Mouse (Mus musculus): ENCODE measurements at regions not wholly inside any gene's neighbourhood (a gene's known extent, or its start where the extent isn't known, plus 50 kb on each side); places are given as distances from the start of the nearest gene placed in this dataset.

DNA sequence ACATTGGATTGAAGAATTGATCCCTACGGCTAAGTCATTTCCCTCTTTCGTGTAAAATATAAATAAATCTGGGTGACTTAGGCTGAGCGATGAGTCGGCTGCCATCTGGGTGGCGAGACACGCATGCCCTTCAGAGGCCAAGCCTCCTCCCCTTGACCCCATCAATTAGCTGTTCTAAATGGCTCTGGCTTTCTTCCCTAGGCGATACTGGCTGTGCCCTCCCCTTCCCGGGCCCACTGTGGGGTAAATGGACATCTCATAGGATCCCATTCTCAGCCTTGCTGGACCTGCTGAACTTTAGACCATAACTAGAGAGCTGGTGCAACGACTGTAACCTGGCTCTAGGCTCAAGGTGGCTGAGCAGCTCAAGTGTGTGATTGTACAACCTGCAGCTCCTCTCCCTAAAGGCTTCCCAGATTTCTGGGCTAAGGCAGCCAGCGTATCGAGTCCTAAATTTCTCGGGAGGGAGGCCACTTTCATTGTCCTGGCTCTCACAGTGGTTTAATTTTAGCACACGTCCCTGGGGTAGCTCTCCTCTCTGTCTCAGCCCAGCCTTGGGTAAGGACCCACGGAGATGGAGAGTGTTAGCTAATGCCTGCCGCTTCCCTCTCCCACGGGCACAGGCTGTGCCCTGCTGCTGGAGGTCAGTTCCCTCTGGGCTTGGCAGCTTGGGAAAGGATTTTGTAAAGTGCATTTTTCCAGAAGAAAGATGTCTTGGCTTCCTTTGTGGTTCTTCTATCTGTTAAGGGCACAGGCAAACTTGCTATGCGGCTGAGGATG lies 80.7 kb upstream of the Zc3h12a start:
- DNase-seq (ENCODE audit: extremely low spot score, low spot score), result no peak

DNA sequence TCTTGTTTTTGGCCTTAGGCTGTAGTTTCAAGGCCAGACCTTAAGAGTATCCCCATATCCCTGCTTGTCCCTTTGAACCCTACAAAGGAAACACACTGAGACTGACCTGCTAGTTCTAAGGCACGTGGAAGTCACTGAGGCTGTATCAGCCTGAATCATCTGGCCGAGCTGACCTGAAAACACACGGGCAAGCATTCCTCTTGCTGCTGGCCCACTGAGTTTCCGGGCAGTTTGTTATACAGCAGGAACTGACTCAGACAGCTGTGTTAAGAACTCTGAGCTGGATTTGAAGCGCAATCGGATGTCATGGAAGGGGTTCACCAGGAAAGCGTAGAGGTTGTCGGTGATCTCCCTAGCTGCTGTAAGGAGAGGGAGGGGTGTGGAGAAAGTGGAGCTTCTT lies 75.9 kb upstream of the Zc3h12a start:
- DNase-seq (ENCODE audit: extremely low spot score, low spot score), result no peak

DNA sequence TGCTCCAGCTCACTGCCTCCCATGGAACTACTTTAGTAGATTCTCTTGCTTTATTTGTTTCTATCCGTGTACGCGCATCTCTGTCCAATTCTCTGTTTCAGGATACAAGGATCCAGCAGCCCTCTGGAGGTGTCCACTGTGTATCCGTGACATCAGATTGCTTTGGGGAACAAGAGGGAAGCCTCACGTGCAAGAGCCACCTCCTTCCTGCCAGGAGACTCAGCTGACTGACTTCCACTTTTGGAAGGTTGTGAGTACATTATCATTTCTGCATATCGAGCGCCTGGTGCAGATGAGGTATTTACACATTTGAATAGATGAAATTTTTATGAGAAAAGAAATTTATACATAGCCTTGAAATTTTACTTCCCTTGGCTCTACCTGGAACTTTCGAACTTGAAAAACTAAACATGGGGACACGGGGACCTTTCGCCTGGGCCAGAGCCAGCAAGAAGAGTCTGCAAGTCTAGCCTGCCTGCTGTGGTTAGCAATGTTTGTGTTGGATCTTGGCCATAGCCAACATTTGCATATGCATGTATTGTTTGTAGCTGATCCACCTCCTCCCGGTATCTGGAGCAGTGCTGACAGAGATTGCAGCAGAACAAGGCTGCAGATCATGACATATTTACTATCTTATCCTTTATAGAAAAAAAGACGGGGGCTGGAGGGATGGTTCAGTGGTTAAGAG lies 74.1 kb upstream of the Zc3h12a start:
- DNase-seq (ENCODE audit: extremely low spot score, low spot score), result no peak

DNA sequence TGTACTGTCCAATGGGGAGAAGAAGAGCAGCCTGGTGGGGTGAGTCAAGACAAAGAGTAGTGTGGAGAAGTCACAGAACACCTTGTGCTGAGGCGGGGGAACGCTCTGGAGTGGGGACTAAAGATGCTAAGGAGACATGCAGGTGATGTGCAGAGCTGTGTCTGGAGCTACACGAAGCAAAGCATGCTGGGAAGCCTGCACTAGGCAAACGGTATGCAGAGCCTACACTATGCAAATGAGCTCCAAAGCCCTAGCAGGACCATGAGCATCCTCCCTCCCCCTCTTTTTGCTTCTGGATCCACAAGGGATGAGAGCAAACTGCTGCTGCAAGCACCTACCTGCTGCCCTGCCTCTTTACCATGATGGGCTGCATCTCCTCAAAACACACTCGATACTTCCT lies 73.1 kb upstream of the Zc3h12a start:
- DNase-seq (ENCODE audit: extremely low spot score, low spot score), result no peak

DNA sequence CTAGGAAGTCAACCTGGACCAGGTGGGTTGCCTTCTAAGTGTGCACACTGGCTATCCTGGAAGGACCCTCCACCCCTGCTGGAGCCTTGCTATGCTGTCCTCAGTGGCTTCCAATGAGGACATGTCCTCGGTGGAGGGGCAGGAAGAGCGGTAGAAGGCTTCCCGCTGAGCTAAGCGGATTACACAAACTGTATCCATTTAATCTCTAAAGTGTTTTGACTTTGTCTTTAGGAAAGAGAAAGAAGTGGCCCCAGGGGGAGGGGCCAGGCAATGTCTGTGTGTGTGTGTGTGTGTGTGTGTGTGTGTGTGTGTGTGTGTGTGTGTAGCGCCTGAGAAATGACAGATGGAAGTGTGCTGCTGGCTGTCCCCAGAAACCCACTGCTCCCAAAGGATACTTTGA lies 71.6 kb upstream of the Zc3h12a start:
- DNase-seq (ENCODE audit: extremely low spot score, low spot score), result no peak

DNA sequence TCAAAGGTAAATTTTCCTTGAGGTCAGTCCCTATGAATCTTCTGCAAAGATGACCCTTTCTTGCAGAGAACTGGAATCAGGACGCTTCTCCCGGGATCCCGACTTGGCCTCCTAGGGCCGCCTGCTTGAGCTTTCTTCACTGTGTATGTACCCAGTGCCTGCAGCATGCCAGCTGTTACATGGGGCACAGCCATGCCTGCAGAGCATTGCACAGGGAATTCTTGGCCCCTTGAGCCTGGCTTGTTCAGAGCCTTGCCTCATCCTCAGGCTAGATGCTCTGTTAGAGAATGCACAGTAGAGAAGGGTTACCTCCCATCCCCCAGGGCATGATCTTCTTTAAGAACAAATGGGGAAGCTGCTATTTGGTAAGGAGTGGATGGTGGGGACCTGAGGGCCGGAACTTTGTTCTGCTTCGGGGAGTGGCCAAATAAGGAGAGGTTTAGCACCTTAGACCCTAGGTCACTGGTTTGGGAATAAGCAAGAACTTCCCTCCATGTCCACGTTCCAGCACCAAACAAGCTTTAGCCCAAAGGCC lies 68.3 kb upstream of the Zc3h12a start:
- DNase-seq (ENCODE audit: extremely low spot score, low spot score), result no peak

DNA sequence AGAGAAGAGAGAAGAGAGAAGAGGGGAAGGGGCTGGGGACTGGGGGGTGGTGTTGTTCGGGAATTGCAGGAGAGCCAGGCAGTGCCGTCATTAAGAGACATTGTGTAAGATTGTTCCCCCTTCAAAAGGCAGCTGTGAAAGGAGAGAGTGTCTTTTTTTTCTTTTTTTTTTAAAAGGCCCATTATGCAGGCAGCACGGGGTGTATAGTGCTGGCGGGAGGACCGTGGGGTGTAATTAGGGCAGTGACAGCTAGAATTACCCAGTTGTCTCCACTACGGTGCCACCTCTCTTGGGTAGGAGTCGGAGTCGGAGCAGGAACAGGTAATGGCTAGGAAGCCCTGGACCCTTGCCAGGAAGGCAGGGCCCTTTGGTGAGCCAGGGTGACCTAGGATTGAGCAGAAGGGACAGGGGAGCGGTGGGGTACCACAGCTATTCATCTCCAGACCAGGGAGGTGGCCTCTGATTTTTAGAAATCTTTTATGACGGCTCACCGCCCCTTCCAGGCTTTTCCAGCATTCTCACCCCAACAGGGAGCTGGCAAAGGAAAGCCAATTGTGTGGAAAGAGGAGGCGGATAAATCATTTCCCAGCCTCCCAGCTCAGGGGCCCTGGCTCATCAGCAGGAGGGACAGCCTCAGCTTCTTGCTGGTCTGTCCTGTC lies 67.2 kb upstream of the Zc3h12a start:
- no peak for DNase-seq (ENCODE audit: extremely low spot score, low spot score)

DNA sequence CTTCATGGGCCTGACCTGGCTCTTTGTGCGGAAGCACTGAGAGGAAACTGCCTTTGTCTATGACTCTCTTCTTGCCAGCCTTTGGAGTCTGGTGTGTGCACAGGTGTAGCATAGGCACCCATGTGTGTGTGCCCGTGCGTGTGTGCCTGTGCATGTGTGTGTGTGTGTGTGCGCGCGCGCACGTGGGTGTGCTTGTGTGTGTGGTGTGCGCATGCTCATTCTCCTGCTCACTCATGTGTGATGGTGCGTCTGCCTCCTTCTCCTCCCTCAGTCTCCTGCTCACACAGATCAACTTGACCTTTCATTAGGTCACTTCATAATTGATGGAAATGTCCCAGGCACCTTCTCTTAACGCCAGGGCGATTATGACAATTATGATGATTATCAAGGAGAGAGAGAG lies 66.7 kb upstream of the Zc3h12a start:
- DNase-seq (ENCODE audit: extremely low spot score, low spot score), result no peak

DNA sequence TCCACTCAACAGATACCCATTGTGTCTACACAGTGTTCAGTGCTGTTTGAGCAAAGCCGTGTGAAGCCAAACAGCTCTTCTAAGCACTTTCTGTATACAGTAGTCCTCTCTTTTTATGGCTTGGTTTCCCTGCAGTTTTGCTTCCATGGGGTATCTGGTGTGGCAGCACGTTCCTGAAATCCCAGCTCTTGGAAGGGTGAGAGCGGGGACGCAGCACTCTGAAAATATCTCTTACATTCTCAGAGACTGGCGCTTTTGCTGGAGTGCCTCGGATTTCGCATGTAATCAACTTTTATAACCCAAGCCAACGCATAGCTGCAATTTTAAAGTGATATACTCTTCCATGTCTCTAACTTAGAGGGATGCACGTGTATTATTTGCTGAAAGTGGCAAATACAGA lies 64.0 kb upstream of the Zc3h12a start:
- no peak for DNase-seq (ENCODE audit: extremely low spot score, low spot score)

DNA sequence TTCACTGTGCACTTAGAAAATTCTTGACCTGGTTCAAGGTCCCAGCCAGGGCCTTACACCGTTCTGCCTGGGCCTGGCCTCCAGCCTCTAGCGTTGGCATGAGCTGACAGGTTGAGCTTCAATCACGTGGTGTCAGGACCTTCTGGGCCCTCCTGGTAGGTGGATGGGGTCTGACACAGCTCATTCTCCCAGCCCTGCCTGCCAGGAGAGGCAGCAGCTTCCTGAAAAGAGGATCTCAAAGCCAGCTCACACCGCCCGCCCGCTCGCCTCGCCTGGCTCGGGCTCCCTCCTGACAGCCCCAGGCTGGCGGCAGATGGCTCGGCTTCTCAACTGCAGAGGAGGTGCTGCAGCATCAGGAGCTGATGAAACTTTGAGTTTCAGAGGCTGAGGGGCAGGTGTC lies 63.4 kb upstream of the Zc3h12a start:
- DNase-seq (ENCODE audit: extremely low spot score, low spot score), result no peak

DNA sequence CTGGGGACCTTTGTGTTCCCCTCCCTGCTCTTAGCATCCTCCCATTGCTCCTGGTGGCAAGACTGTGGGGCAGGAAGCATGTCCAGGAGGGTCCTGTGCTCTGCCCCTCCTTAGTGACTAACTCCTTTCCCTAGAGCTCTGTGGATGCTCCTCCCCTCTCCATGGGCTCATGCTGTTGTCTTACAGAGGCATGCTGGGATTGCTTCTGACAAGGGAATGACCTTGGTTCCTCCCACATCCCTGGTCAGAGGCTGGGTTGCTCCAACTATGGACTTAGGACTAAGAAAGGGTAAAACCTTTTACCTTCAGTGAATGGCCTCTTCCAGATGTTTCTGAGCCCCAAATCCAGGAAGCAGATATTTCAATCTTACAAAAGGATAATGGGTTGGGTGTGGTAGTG lies 62.3 kb upstream of the Zc3h12a start:
- DNase-seq (ENCODE audit: extremely low spot score, low spot score), result no peak

DNA sequence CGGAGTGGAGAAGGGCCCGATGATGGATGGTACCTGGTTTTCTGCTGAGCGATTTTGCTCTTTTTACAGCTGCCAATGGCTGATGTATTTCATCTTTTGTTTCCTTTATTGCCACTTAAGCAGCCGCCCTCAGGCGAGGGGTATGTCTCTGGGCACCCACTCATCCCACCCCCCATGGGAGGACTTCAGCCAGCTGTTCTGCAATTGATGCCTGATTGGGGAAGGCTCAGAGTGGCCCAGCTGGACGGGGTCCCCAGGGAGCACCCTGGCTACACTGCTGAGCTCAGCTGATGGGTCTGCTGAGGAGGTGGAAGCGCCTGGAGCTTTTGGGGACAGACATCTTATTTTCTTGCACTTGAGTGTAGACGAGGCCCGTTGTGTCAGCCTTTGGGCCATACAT lies 58.6 kb upstream of the Zc3h12a start:
- DNase-seq (ENCODE audit: extremely low spot score, low spot score), result no peak

DNA sequence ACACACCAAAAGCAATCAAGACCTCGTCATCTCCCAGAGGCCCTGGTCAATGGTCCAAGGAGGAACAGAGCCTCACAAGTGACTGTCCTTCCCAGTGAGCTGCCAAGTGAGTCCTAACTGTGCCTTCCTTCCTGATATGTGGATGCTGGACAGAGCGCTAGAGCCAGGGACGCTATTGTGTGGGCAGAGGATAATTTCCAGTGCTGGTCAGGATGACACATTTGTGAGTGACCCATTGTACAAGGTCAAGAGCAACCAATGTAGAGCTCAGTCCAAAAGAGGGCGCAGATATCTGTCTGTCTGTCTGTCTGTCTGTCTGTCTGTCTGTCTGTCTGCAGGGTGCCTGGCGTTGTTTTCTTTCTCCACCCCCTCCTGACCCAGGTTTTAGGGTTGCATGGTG lies 57.4 kb upstream of the Zc3h12a start:
- DNase-seq (ENCODE audit: extremely low spot score, low spot score), result no peak

DNA sequence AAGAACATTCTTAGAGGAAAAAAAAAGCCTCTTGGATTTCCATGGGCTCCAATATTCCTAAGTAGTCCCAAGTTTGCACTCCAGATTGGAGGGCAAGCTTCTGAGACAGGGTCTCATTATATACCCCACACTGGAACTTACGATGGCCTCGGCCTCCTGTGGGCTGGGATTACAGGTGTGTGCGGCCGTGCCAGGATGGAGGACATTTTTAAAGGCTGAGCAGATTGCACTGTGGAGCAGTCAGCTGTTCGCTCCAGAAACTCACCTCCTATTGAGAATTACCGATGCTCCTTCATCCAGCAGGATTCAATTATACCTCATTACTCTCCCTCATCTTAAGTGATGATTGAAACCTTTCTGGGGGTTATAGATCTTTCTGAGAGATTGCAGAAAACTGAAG lies 53.3 kb upstream of the Zc3h12a start:
- DNase-seq (ENCODE audit: extremely low spot score, low spot score), result no peak

DNA sequence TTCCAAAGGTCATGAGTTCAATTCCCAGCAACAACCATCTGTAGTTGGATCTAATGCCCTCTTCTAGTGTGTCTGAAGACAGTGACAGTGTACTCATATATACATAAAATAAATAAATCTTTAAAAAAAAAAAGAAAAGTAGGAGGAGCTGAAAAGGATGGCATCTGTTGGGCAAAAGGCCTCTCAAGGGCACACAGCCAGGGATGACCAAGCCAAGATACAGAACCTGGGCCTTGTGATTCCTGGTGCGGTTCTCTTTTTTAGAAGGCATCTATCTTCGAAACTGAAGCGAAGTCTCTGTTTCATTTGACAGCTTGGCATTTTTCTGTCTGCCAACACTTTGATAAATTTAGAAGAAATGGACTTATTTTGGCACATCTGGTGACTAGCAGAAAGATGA lies 50.9 kb upstream of the Zc3h12a start:
- no peak for DNase-seq (ENCODE audit: extremely low spot score, low spot score)

DNA sequence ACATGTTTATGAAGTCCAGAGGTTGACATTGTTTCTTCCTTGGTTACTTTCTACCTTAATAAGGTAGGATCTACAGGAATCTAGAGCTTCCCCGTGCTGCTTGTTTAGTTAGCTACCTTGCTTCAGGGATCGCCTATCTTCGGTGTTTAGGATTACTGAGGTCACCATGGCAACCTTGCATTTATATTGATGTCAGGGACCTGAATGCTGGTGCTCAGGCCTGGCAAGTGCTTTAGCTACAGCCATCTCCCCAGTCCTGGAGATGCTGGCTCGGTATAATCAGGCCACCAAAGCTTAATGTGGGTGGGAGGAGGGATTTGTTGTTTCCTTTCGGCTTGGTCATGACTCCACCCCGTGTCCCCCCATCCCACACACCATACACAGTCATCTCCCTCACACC lies 50.0 kb upstream of the Zc3h12a start:
- no peak for DNase-seq (ENCODE audit: extremely low spot score, low spot score)
